Mouse (Mus musculus): ENCODE data around the gene Ccdc33. TPM values are rescaled to one million over a fixed set of nuclear protein-coding genes. Genes with fewer than 3 reads are reported as not detected.

Ccdc33 gene
- polyA plus RNA-seq, 1 experiment from 2014 or later = not detected

- no peak overlapping the region for H3K9ac ChIP-seq
- no peak overlapping the region for H3K27ac ChIP-seq
- no peaks in the 10 kb centered on the region for H3K9me3 ChIP-seq
- peaks cover 30% of the 10 kb centered on the region for H3K27me3 ChIP-seq
- 45% methylated on average over 2 of the region's 2 CpGs for WGBS
- no peak overlapping the region for H3K4me3 ChIP-seq
- 0 out of 2 replicates have a peak, but pooled peaks have one; percentile 31 for ATAC-seq (ENCODE audit: insufficient number of reproducible peaks, low FRiP score, low TSS enrichment, low read depth)
- no peaks in the 10 kb centered on the region for H3K36me3 ChIP-seq
- peaks cover 17% of the 10 kb centered on the region for H3K4me1 ChIP-seq
- no peak overlapping the region for H3K4me2 ChIP-seq
Observed at GRCm38 (mm10) chr9:57999676-58000075, 118.9 kb downstream of the Ccdc33 start.

DNA sequence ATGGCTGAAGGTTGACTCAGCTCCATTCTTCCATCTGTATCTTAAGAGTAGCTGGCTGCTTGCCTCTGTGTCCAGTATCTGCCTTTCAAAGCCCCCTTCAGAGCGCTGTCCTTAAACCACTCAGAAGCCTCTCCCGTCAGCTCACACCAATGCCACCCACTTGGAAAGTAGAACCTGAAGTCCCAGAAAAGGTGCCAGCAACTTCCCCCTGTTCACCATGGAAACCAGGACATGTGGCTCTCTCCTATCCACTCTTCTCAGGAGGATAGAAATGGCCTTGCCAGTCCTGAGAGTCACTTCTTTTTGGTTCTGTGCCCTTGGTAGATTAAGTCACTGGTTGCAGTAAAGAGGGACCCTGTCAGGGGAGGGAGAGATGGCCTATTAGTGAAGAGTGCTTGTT, 119.9 kb downstream of the Ccdc33 start:
- no peak overlapping the region for H3K4me3 ChIP-seq
- no peak overlapping the region for H3K27ac ChIP-seq
- 40% methylated on average over 2 of the region's 2 CpGs for WGBS
- no peak overlapping the region for H3K9ac ChIP-seq
- no peak for ATAC-seq (ENCODE audit: insufficient number of reproducible peaks, low FRiP score, low TSS enrichment, low read depth)
- H3K4me2 ChIP-seq = no peak overlapping the region
- no peaks in the 10 kb centered on the region for H3K36me3 ChIP-seq
- H3K4me1 ChIP-seq = peaks cover 20% of the 10 kb centered on the region
- H3K27me3 ChIP-seq = peaks cover 30% of the 10 kb centered on the region
- no peaks in the 10 kb centered on the region for H3K9me3 ChIP-seq

DNA sequence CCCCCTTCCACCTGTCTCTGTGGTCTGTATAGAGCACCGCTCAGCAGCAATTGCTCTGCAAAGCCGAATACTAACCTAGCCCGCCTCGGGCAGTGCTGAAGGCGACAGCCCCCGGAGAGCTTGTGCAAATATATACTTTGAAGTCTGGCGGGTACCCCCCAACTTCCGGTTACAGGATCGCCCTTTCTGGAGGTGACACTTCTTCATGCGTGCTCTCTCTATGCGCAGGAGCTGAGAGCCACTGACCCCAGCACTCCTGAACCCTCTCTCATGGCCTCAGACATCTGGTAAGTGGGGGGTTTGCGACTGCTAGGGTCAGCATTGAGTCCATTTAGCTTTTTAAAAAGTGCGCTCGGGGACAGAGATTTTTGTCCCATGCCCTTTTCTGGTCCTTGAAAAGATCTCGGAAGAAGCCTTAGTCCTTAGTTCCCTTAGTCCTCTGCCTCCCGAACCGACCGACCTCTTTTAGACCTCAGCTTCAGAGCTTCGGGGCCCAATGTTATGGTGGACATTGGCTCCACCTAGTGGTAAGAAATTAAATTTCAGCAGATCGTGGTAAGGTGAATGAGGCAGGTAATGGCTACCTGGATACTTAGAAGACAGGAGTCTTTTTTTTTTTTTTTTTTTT, 120.5 kb downstream of the Ccdc33 start:
- Histone ChIP-seq H3K4me2 (peak overlapping the region; percentile 39), H3K9me3 (no peaks in the 10 kb centered on the region), H3K4me1 (peaks cover 26% of the 10 kb centered on the region), H3K9ac (no peak overlapping the region), H3K27ac (no peak overlapping the region), H3K27me3 (peaks cover 30% of the 10 kb centered on the region), H3K36me3 (no peaks in the 10 kb centered on the region), H3K4me3 (no peak overlapping the region)
- WGBS = under 1% methylated on average over 20 of the region's 20 CpGs
- ATAC-seq (ENCODE audit: insufficient number of reproducible peaks, low FRiP score, low TSS enrichment, low read depth) = no peak

DNA sequence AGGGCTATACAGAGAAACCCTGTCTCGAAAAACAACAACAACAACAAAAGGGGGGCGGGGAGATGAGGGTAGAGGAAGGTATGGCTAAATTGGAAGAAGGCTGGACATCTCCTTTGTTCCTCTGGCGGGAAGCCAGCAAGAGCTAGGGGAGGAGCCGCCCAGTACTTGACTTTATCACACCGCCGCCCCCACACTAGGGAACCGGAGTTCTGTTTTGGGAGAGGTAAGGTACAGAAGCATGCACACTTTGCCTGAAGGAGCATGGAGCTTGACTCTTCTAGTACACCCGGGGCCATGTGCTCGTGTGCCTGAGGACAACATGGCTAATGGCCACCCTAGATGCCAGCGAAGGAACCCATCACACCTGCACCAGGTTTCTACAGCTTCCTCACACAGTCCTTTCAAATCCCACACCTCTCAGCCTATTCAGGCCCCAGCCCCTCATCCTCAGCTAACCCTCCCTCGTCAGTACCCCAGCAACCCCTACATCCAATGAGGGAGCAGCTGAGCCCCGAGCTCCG, 121.1 kb downstream of the Ccdc33 start:
- H3K27ac ChIP-seq = no peak overlapping the region
- no peak for ATAC-seq (ENCODE audit: insufficient number of reproducible peaks, low FRiP score, low TSS enrichment, low read depth)
- H3K4me3 ChIP-seq = no peak overlapping the region
- peak overlapping the region; percentile 39 for H3K4me2 ChIP-seq
- H3K4me1 ChIP-seq = peaks cover 31% of the 10 kb centered on the region
- no peaks in the 10 kb centered on the region for H3K36me3 ChIP-seq
- no peak overlapping the region for H3K9ac ChIP-seq
- H3K9me3 ChIP-seq = no peaks in the 10 kb centered on the region
- peaks cover 30% of the 10 kb centered on the region for H3K27me3 ChIP-seq
- 20% methylated on average over 13 of the region's 13 CpGs for WGBS

DNA sequence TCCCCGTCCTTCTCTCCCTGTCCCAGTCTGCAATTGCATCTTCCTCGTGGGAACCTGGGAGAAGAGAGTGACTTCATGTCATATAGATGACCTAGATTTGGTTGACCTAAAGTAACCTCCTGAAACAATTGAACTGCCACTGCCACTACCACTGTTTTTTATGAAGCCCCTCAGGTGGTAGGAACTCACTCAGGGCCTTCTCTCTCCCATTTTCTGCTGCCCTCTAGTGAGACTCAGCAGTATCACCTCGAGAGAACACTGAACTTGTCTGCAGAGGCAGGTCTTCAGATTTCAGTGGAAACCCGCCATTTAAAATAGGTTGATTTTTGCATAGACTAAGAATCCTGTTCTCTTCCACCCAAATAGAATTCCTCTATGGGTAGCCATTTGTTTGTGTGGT, 123.3 kb downstream of the Ccdc33 start:
- Histone ChIP-seq H3K4me1 (peaks cover 31% of the 10 kb centered on the region), H3K4me2 (no peak overlapping the region), H3K4me3 (no peak overlapping the region), H3K9me3 (no peaks in the 10 kb centered on the region), H3K27ac (no peak overlapping the region), H3K36me3 (no peaks in the 10 kb centered on the region), H3K9ac (no peak overlapping the region), H3K27me3 (peaks cover 24% of the 10 kb centered on the region)
- WGBS = 37% methylated on average over 4 of the region's 4 CpGs
- no peak for ATAC-seq (ENCODE audit: insufficient number of reproducible peaks, low FRiP score, low TSS enrichment, low read depth)

GRCm38 (mm10) chr9:57992781-57993591, 125.6 kb downstream of the Ccdc33 start:
- Histone ChIP-seq H3K9ac (no peak overlapping the region), H3K27me3 (peaks cover 21% of the 10 kb centered on the region), H3K4me3 (no peak overlapping the region), H3K36me3 (no peaks in the 10 kb centered on the region), H3K27ac (no peak overlapping the region), H3K9me3 (no peaks in the 10 kb centered on the region), H3K4me1 (peaks cover 19% of the 10 kb centered on the region), H3K4me2 (no peak overlapping the region)
- 17% methylated on average over 8 of the region's 8 CpGs for WGBS
- ATAC-seq (ENCODE audit: insufficient number of reproducible peaks, low FRiP score, low TSS enrichment, low read depth) = no peak

DNA sequence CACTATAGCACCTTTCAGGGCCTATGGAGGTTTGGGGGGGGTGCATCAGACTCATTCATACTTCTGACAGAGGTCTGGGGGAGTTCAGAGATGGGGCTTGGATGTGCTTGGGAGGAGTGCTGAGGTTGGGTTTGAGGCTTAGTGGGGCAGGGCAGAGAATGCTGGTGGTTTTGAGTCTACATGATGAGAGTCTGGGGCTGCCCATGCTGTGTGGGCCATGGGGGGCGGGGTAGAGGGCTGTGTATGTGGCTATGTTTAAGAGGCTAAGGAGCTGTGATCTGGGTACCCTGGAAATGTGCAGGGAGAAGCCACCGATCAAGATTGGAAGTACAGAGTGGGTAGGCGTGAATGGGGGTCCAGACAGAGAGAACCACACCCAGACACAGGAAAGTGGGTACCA, 126.6 kb downstream of the Ccdc33 start:
- ATAC-seq (ENCODE audit: insufficient number of reproducible peaks, low FRiP score, low TSS enrichment, low read depth) = no peak

GRCm38 (mm10) chr9:57990438-57991110, 128.0 kb downstream of the Ccdc33 start:
- H3K27me3 ChIP-seq = no peaks in the 10 kb centered on the region
- no peak overlapping the region for H3K4me3 ChIP-seq
- no peak for ATAC-seq (ENCODE audit: insufficient number of reproducible peaks, low FRiP score, low TSS enrichment, low read depth)
- H3K27ac ChIP-seq = no peak overlapping the region
- no peak overlapping the region for H3K4me2 ChIP-seq
- 35% methylated on average over 10 of the region's 10 CpGs for WGBS
- no peak overlapping the region for H3K9ac ChIP-seq
- H3K9me3 ChIP-seq = no peaks in the 10 kb centered on the region
- H3K4me1 ChIP-seq = peaks cover 14% of the 10 kb centered on the region
- no peaks in the 10 kb centered on the region for H3K36me3 ChIP-seq

More for the DNA sequence above, 126.6 kb downstream of the Ccdc33 start:
- H3K36me3 ChIP-seq = no peaks in the 10 kb centered on the region
- no peaks in the 10 kb centered on the region for H3K9me3 ChIP-seq
- H3K9ac ChIP-seq = no peak overlapping the region
- H3K4me2 ChIP-seq = no peak overlapping the region
- peaks cover 12% of the 10 kb centered on the region for H3K27me3 ChIP-seq
- peaks cover 14% of the 10 kb centered on the region for H3K4me1 ChIP-seq
- H3K4me3 ChIP-seq = no peak overlapping the region
- no peak overlapping the region for H3K27ac ChIP-seq
- 92% methylated on average over 3 of the region's 3 CpGs for WGBS

GRCm38 (mm10) chr9:57989309-57989708, 129.3 kb downstream of the Ccdc33 start:
- no peak for ATAC-seq (ENCODE audit: insufficient number of reproducible peaks, low FRiP score, low TSS enrichment, low read depth)
- H3K4me2 ChIP-seq = no peak overlapping the region
- H3K9ac ChIP-seq = no peak overlapping the region
- peaks cover 11% of the 10 kb centered on the region for H3K4me1 ChIP-seq
- no peak overlapping the region for H3K4me3 ChIP-seq
- no peaks in the 10 kb centered on the region for H3K9me3 ChIP-seq
- H3K27me3 ChIP-seq = no peaks in the 10 kb centered on the region
- H3K27ac ChIP-seq = no peak overlapping the region
- H3K36me3 ChIP-seq = no peaks in the 10 kb centered on the region
- WGBS = 79% methylated on average over 6 of the region's 6 CpGs

- H3K4me3 ChIP-seq = no peak overlapping the region
- H3K4me2 ChIP-seq = no peak overlapping the region
- no peaks in the 10 kb centered on the region for H3K27me3 ChIP-seq
- 85% methylated on average over 2 of the region's 2 CpGs for WGBS
- H3K9me3 ChIP-seq = no peaks in the 10 kb centered on the region
- H3K4me1 ChIP-seq = peaks cover 4% of the 10 kb centered on the region
- no peak overlapping the region for H3K9ac ChIP-seq
- no peak overlapping the region for H3K27ac ChIP-seq
- H3K36me3 ChIP-seq = no peaks in the 10 kb centered on the region
- ATAC-seq (ENCODE audit: insufficient number of reproducible peaks, low FRiP score, low TSS enrichment, low read depth) = no peak
Observed at GRCm38 (mm10) chr9:57988098-57988497, 130.5 kb downstream of the Ccdc33 start.

DNA sequence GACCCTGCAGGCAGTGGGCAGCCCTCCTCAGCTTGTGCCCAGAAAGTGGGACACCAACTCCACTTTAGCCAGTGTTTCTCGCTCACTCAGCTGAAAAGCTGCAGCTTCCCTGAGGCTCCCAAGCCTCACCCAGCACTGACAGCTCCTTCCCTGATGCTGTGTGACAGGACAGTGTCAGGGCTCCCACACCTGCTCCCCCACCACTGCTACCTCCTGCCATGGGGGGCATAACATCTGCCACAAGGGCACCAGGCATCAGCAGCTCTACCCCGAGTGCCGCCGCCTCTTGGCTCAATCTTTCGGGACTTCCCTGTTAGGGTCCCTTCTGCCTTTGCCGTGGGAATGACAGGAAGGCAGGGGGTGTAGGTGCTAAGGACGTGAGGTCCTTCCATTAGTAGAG, 132.3 kb downstream of the Ccdc33 start:
- 74% methylated on average over 7 of the region's 7 CpGs for WGBS
- ATAC-seq (ENCODE audit: insufficient number of reproducible peaks, low FRiP score, low TSS enrichment, low read depth) = no peak
- no peaks in the 10 kb centered on the region for H3K9me3 ChIP-seq
- no peaks in the 10 kb centered on the region for H3K27me3 ChIP-seq
- H3K4me3 ChIP-seq = no peak overlapping the region
- H3K36me3 ChIP-seq = no peaks in the 10 kb centered on the region
- no peak overlapping the region for H3K4me2 ChIP-seq
- H3K27ac ChIP-seq = no peak overlapping the region
- H3K9ac ChIP-seq = no peak overlapping the region
- no peaks in the 10 kb centered on the region for H3K4me1 ChIP-seq

DNA sequence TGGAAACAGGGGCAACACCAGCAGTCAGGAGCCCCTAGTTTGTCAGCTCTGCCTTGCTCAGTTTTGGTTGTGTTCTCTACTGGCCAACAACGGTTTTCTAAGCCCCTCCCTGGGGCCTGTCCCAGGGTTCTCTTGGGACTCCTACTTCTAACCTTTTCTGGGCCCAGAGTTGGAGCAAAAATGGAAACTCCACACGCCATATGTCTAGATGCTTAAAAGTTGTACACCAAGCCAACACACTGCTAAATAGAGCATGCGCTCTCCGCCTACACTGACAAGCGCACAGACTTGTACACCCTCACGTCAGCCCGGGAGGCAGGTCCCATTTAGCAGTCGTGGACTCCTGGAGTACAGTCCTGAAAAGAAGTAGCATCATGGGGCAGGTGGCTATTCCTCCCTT, 133.3 kb downstream of the Ccdc33 start:
- no peak for ATAC-seq (ENCODE audit: insufficient number of reproducible peaks, low FRiP score, low TSS enrichment, low read depth)
- Histone ChIP-seq H3K9me3 (no peaks in the 10 kb centered on the region), H3K4me2 (no peak overlapping the region), H3K9ac (no peak overlapping the region), H3K4me3 (no peak overlapping the region), H3K27me3 (no peaks in the 10 kb centered on the region), H3K27ac (no peak overlapping the region), H3K36me3 (no peaks in the 10 kb centered on the region), H3K4me1 (no peaks in the 10 kb centered on the region)
- 84% methylated on average over 8 of the region's 8 CpGs for WGBS

Data from limb, embryonic 15.5 days (tissue).